Mouse (Mus musculus): ENCODE data around the gene Srgap3.

- no peak for TF ChIP-seq ZNF384 (IDR thresholded peaks at IDR 0.05; ENCODE audit: low read depth, low read length)
- TF ChIP-seq MAFK (IDR thresholded peaks at IDR 0.05; ENCODE audit: insufficient read depth, low read depth, low read length) = no peak
- no peak for TF ChIP-seq HCFC1 (IDR thresholded peaks at IDR 0.05; ENCODE audit: borderline replicate concordance, insufficient read depth, low read length)
- no peak for TF ChIP-seq CHD2 (IDR thresholded peaks at IDR 0.05; ENCODE audit: low read depth, low read length)
- no peak for TF ChIP-seq ZC3H11A (IDR thresholded peaks at IDR 0.05; ENCODE audit: borderline replicate concordance, low read depth, low read length)
These were observed 29.3 kb downstream of the Srgap3 start for GRCm38 (mm10) chr6:112917717-112918116.
